Mouse (Mus musculus) limb, embryonic 11.5 days (tissue): Measurements from ENCODE around the gene Fgf18. TPM values are rescaled to one million over a fixed set of nuclear protein-coding genes. Genes with fewer than 3 reads are reported as not detected.

Experiments used
- ATAC-seq: fragments of 200-750 bp; cut with Nextera tagmentation; 2 replicates; pipeline ENCODE4 v1.8.0; 2017; ENCODE audit warnings: low read depth; ENCODE audit not compliant: insufficient number of reproducible peaks, low FRiP score, low TSS enrichment
- DNase-seq: peaks from one replicate; pipeline ENCODE4 v3.0.0-alpha.2; 2015; ENCODE audit warnings: low spot score
- H3K27ac ChIP-seq: fragments of 300-500 bp; sonication (generic); replicated peaks from 2 replicates; pipeline ENCODE4 v1.5.1; 2014; ENCODE audit warnings: low read depth, mild to moderate bottlenecking, low read length
- H3K27me3 ChIP-seq: fragments of 300-500 bp; sonication (generic); 2 replicates; pipeline ENCODE4 v1.6.1; 2014; ENCODE audit warnings: mild to moderate bottlenecking, low read length, mixed read lengths; ENCODE audit not compliant: control insufficient read depth, insufficient read depth
- H3K36me3 ChIP-seq: fragments of 300-500 bp; sonication (generic); 2 replicates; pipeline ENCODE4 v1.6.1; 2014; ENCODE audit warnings: mild to moderate bottlenecking, low read length, moderate library complexity, mixed read lengths; ENCODE audit not compliant: control insufficient read depth, insufficient read depth
- H3K4me1 ChIP-seq: fragments of 300-500 bp; sonication (generic); 2 replicates; pipeline ENCODE4 v1.6.1; 2014; ENCODE audit warnings: low read length, mixed read lengths; ENCODE audit not compliant: control insufficient read depth, insufficient read depth
- H3K4me2 ChIP-seq: fragments of 300-500 bp; sonication (generic); 2 replicates; pipeline ENCODE4 v1.6.1; 2014; ENCODE audit warnings: low read depth, mild to moderate bottlenecking, moderate library complexity; ENCODE audit not compliant: severe bottlenecking
- H3K4me3 ChIP-seq: fragments of 300-500 bp; sonication (generic); 2 replicates; pipeline ENCODE4 v1.5.1; 2014; ENCODE audit warnings: low read depth, low read length
- H3K9ac ChIP-seq: fragments of 300-500 bp; sonication (generic); 2 replicates; pipeline ENCODE4 v1.6.1; 2014; ENCODE audit warnings: mild to moderate bottlenecking, low read length
- H3K9me3 ChIP-seq: fragments of 300-500 bp; sonication (generic); 2 replicates; pipeline ENCODE4 v1.6.1; 2016; ENCODE audit warnings: low read length; ENCODE audit not compliant: control insufficient read depth
- WGBS: fragments of 180-500 bp; shearing (Covaris S2); extraction: QIAGEN DNeasy Blood & Tissue Kit; methylation state at CpG from one replicate; pipeline ENCODE4 v1.1.7; 2014; 5-methylcytosine and 5-hydroxymethylcytosine counted together
- polyA plus RNA-seq: library from polyadenylated mRNA; unstranded; fragments of >200 nt; fragmentation: Nextera tagmentation; extraction: Ambion mirVana; gene quantifications from 2 replicates; pipeline ENCODE4 v1.2.1, GENCODE M21; 2014

Fgf18 gene
- polyA plus RNA-seq, 1 experiment from 2014 or later: 16.8 TPM

- WGBS: 58% methylated on average over 16 of the region's 16 CpGs
These were observed 67.0 kb downstream of the Fgf18 start for GRCm38 (mm10) chr11:33080046-33080808.

GRCm38 (mm10) chr11:33079424-33079823 lies 67.8 kb downstream of the Fgf18 start:
- no peak overlapping the region for H3K27ac ChIP-seq
- H3K36me3 ChIP-seq: no peaks in the 10 kb centered on the region
- H3K4me1 ChIP-seq: peaks cover 27% of the 10 kb centered on the region
- DNase-seq (no peak), ATAC-seq (no peak)
- no peaks in the 10 kb centered on the region for H3K9me3 ChIP-seq
- no peak overlapping the region for H3K9ac ChIP-seq
- H3K4me3 ChIP-seq: no peak overlapping the region
- WGBS: 71% methylated on average over 6 of the region's 6 CpGs
- H3K27me3 ChIP-seq: no peaks in the 10 kb centered on the region
- no peak overlapping the region for H3K4me2 ChIP-seq

More at GRCm38 (mm10) chr11:33080046-33080808, 67.0 kb downstream of the Fgf18 start:
- H3K4me2 ChIP-seq: no peak overlapping the region
- H3K27ac ChIP-seq: no peak overlapping the region
- no peak overlapping the region for H3K4me3 ChIP-seq
- no peak for ATAC-seq
- no peak overlapping the region for H3K9ac ChIP-seq
- H3K9me3 ChIP-seq: no peaks in the 10 kb centered on the region
- peaks cover 23% of the 10 kb centered on the region for H3K4me1 ChIP-seq
- DNase-seq: no peak
- no peaks in the 10 kb centered on the region for H3K36me3 ChIP-seq
- no peaks in the 10 kb centered on the region for H3K27me3 ChIP-seq

- Histone ChIP-seq H3K27me3 (no peaks in the 10 kb centered on the region), H3K27ac (peak overlapping the region; percentile 56), H3K9me3 (no peaks in the 10 kb centered on the region), H3K4me2 (no peak overlapping the region), H3K36me3 (no peaks in the 10 kb centered on the region), H3K4me1 (peaks cover 28% of the 10 kb centered on the region), H3K4me3 (no peak overlapping the region), H3K9ac (0 out of 2 replicates have a peak overlapping the region, but pooled peaks have one; percentile 12)
- DNase-seq (peak; percentile 59), ATAC-seq (peak; percentile 73)
- WGBS: 20% methylated on average over 7 of the region's 7 CpGs
These were observed 69.2 kb downstream of the Fgf18 start for GRCm38 (mm10) chr11:33078036-33078435.

- Histone ChIP-seq H3K27ac (no peak overlapping the region), H3K9me3 (no peaks in the 10 kb centered on the region), H3K4me2 (no peak overlapping the region), H3K36me3 (no peaks in the 10 kb centered on the region), H3K4me3 (no peak overlapping the region), H3K4me1 (peaks cover 28% of the 10 kb centered on the region), H3K9ac (no peak overlapping the region), H3K27me3 (no peaks in the 10 kb centered on the region)
- no peak for ATAC-seq
- WGBS: 57% methylated on average over 8 of the region's 8 CpGs
- no peak for DNase-seq
These were observed 71.9 kb downstream of the Fgf18 start for GRCm38 (mm10) chr11:33075293-33075692.

- Histone ChIP-seq H3K9ac (no peak overlapping the region), H3K4me2 (no peak overlapping the region), H3K27me3 (no peaks in the 10 kb centered on the region), H3K4me1 (peaks cover 24% of the 10 kb centered on the region), H3K27ac (0 out of 2 replicates have a peak overlapping the region, but pooled peaks have one; percentile 30), H3K36me3 (no peaks in the 10 kb centered on the region), H3K9me3 (no peaks in the 10 kb centered on the region), H3K4me3 (no peak overlapping the region)
- DNase-seq: no peak
- 66% methylated on average over 7 of the region's 7 CpGs for WGBS
- no peak for ATAC-seq
These were observed 72.7 kb downstream of the Fgf18 start for GRCm38 (mm10) chr11:33074541-33074940.

GRCm38 (mm10) chr11:33071358-33071922 lies 75.8 kb downstream of the Fgf18 start:
- no peaks in the 10 kb centered on the region for H3K36me3 ChIP-seq
- no peak overlapping the region for H3K4me2 ChIP-seq
- ATAC-seq (no peak), DNase-seq (no peak)
- H3K9ac ChIP-seq: no peak overlapping the region
- no peaks in the 10 kb centered on the region for H3K27me3 ChIP-seq
- H3K27ac ChIP-seq: no peak overlapping the region
- H3K9me3 ChIP-seq: no peaks in the 10 kb centered on the region
- no peak overlapping the region for H3K4me3 ChIP-seq
- H3K4me1 ChIP-seq: peaks cover 9% of the 10 kb centered on the region
- WGBS: 63% methylated on average over 5 of the region's 5 CpGs

- Histone ChIP-seq H3K27ac (no peak overlapping the region), H3K27me3 (no peaks in the 10 kb centered on the region), H3K9me3 (no peaks in the 10 kb centered on the region), H3K4me3 (no peak overlapping the region), H3K4me2 (no peak overlapping the region), H3K9ac (no peak overlapping the region), H3K4me1 (peaks cover 8% of the 10 kb centered on the region), H3K36me3 (no peaks in the 10 kb centered on the region)
- DNase-seq: no peak
- ATAC-seq: no peak
- 78% methylated on average over 5 of the region's 6 CpGs for WGBS
These were observed 76.7 kb downstream of the Fgf18 start for GRCm38 (mm10) chr11:33070520-33070919.
